Mouse (Mus musculus) spleen, adult 18-20 months (tissue): Measurements from ENCODE around the gene Uqcrq.
A peak's percentile ranks its signal among the peaks of the same experiment; 100 is the strongest.

ENCODE experiments used
- DNase-seq, 2 experiments: peaks; one replicate each; pipeline ENCODE4 v3.0.0; 2022; ENCODE audit warnings: mixed read lengths in 2 of 2

Gene Uqcrq

DNA sequence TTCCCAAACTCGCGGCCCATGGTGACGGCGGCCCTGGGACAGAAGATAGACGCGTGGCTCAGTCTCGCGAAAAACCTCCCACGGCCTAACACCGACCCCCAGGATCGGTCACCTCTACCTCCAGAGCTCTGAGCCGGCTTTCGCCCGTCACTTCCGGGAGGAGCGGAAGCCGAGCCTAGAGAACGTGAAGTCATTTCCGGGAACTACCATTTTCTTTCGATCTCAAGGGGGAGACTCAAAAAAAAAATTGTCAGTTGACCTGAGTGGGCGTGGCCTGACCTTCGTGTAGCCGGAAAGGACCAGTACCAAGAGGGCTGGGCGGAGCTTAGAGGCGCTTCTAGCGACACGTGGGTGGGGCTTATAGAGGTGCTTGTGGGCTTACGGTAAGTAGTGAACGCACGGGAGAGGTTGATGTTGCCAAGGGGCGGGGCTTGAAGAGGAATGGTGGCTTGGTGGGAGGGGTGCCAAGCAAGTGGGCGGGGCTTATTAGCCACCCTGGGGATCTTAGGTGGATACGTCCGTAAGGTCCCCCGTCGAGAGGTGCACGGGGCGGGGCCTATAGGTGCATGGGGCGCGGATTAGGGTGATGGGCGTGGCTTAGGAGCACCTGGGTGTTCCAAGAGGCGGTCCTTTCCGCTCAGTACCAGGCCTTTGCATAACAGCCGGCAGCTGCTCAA, at the start of gene Uqcrq, which contains the start of gene Gdf9:
TSS of gene Uqcrq (minus strand) at position 162 of the 677 bp plus-strand sequence.
TSS of gene Gdf9 (plus strand) at position 354 of the 677 bp plus-strand sequence.
- peak; percentile 97 to 99 for DNase-seq

DNA sequence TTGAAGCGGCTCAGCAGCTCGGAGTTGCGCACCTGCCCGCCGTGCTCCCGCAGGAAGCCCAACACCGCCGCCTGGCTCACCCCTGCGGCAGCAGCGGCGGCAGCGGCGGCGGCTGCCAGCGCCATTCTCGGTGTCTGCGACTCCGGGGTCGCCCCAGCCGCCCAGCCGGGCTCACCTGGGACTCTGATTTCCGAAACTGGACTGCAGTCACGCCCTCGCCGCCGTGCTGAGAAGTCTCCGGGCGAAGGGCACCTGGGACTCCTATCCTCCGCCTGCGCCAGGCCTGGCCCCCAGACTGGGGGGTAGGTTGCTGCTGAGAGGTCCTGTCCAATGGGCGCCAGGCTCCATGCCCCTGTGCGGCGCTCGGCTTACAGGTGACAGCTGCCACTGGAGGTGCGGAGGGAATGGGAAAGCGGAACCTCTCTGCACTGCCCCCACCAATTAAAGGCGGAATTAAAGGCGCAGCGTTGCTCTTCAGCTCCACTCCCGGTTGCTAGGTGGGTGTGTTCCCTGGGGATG, 49.2 kb upstream of the Uqcrq start, which contains the start of the genes Gm9945 and Sowaha:
TSS of gene Gm9945 (plus strand) at position 384 of the 519 bp plus-strand sequence.
TSS of gene Sowaha (minus strand) at position 492 of the 519 bp plus-strand sequence.
- DNase-seq: peak in 1 of 2 experiments; percentile 5

DNA sequence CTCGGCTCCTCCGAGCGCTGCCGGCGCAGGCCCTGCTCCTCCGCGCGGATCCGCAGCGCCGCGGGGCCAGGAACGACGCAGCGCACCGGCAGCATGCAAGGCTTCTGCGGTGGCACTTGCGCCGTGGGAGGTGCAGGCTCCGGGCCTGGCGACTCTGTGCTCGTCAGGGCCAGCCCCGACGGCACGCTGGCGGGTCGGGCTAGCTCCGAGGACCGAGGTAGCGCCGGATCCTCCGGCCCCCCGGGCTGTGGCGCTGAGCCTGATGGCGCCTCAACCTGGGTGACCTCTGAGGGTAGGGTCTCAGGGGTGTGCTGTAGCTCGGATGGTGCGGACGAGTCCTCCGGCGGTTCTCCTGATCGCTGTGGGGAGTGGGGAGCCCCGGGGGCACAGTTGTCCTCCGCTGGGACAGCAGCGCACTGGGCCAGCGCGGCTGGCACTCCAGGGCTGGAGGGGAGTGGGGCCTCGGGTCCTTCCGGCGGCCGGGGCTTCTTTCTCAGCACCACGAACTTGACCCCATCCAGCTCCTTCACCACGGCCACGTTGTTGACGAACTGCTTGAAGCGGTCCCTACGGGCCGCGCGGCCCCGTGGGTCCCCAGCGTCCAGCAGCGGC, 48.6 kb upstream of the Uqcrq start:
- DNase-seq: no peak

DNA sequence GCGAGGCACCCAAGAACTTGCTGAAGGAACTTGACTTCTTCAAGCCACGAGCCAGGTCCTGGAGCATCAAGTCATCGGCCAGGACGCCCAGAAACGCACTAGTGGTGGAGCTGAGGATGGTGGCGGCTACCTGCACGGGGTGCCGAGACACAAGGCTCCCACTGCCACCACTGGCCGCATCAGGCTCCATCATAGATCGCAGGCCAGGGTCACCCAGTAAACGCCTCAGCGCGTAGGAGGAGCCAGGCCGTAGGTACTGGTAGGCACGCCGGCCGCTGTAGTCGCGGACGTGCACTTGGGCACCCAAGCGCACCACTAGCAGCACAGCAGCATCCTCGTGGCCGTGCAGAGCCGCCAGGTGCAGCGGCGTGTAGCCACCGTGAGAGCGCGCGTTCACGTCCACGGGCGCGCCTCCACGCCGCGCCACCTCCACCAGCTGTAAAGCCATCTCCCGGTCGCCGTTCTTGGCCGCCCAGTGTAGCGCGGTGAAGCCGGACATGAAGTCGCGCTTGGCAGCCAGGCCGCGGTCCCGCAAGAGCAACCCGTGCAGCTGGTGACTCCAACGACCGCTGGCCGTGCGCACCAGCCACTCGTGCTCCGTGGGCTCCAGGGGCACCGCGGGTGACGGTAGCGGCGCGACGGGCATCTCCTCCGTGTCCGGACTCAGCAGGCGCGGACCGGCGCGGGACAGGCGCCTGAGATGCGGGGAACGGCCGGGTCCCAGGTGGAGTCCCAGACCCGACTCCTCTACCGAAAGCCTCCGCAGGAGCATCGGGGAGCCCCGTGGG, 47.9 kb upstream of the Uqcrq start:
- no peak for DNase-seq

DNA sequence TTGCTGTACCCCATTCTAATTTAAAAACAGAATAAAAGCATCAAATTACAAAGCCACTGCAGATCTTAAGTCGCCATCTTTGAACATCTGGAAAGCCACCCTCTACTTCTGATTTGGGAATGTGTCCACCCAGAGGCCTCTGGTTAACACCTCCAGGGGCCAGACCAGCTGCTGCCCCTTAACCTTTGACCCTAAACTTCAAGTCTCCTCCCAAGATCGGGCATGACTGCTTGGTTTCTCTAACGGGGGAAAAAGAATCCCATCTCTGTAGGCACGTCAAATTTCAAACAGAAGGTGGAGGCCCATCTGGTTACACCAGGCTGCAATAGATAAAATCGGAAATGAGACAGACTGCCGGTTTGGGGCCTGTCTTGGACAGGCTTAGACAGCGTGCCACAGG, 47.2 kb upstream of the Uqcrq start:
- DNase-seq: no peak

DNA sequence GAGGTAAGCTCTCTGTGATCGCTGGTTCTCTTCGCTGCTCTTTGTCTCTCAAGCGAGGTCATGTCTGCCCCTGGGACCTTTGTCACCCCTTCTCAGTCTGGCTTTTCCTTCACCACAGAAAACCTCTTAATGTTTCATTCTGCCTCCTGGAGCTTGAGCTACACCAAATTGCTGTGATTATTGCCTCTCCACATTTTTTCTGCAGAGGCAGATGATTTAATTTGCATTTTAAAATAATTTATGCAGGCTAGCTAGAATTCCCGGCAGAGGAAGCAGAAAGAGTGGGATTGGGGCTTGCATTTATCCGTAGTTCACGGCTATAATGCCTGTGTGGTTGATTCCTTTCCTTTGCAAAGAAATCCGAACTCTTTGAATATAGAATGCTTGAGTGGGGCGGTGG, 45.0 kb upstream of the Uqcrq start:
- no peak for DNase-seq

DNA sequence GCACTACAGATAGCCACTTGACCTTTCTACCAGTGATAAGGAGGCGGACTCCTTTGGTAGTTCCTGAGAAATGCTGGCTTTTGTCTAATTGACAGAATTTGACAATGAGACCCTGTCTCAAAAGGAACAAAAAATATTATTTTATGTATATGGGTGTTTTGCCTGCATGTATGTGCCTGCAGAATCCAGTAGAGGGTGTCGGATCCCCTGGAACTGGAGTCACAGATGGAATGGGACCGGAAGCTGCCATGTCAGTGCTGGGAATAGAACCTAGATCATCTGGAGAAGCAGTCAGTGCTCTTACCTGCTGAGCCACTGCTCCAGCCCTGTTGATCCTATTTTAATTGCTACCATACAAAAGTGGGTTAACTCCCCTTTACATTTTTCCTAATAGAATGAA, 42.1 kb upstream of the Uqcrq start:
- no peak for DNase-seq

DNA sequence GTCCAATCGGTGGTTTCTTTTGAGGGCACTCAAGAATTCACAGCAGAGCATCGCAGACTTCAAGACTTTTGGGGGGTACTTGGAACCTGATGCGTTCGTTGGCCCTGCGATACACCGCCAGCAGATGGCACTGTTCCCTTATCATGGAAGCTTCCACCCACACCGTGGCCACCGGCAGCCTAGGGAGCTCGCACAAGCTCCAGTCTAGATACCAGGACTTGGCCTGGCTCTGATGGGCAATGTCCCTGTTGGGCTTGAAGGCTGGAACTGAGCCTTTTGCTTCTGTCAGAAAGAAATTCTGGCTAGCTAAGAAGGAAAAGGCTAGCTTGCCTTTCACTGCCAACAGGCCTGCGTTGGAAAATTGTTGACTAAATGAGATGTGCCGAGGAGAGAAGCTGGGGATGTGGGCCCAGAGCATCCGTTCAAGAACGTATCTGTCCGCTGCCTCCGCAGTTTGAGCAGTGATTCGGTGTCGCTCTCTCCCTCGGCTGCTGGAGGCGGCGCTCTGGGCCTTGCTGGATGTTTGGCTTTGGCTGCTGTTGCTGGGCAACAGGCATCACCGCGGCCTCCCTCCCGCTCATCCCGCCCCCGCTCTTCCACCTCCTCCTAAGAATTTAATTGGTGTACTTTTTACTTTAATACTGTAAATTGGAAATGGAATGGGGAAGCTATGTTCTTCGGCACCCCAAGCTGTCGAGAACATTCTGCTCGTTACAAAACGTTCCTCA, 39.5 kb upstream of the Uqcrq start, which contains the start of gene Gm9837:
TSS of gene Gm9837 (minus strand) at position 512 of the 728 bp plus-strand sequence.
- DNase-seq: peak; percentile 57 to 81

DNA sequence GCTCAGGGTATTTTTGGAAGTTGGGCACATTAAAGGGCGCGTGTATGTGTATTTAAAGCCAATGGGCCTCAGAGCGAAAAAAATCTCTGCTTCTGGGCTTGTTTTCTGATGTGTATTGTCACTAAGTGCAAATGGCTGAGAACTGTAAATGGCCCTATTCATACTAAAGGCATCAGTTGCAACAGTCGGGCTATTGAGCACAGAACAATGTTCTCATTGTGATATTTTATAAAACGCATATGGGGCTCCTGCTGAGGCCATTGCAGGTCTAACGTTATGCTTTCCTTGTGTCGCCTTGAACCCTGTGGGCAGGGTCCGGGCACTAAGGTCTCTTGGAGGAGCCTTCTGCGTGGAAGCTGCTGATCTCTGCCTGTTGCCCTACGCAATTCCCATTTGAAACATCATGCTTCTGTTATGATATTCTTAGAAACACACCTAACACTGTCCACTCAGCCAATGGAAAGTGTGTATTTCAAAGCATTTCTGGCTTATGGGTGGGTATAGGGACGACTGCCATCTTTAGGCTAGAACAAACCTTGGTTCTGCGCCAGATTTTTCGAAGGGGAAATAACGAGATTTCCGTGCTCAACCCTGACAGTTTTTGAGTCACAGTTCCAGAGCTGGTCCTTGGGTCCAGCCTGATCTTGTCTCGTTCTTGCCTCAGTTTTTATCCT, 38.8 kb upstream of the Uqcrq start:
- DNase-seq: no peak

DNA sequence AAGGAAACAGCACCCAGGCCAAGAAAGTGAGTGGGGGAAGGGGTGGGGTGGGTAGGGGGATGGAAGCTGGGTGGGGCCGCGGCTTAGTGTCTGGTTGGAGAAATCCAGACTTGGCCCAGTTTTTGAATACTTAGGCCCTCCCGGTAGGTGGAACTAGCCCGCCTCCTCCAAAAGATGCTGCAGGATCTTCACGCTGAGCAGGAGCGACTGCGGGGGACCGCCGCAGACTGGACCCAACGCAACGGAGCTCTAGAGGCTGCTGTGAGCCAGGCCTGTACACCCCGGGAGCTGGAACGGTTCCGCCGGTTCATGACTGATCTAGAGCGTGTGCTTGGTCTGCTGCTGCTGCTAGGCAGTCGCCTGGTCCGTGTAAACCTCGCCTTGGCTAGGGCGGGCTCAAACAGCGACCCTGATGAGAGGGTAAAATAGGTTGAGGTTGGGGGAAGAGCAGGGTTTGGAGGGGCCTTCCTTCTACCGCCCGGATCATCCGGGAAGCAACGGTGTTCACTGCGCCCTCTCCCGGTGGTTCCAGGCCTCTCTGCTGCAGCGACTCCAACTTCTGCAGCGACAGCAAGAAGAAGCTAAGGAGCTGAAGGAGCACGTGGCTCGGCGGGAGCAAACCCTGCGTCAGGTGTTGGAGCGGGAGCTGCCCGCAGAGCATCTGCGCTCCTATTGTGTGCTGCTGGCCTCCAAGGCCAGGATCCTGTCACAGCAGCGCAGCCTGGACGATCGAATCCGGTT, 35.8 kb upstream of the Uqcrq start:
- peak in 1 of 2 experiments; percentile 28 for DNase-seq

DNA sequence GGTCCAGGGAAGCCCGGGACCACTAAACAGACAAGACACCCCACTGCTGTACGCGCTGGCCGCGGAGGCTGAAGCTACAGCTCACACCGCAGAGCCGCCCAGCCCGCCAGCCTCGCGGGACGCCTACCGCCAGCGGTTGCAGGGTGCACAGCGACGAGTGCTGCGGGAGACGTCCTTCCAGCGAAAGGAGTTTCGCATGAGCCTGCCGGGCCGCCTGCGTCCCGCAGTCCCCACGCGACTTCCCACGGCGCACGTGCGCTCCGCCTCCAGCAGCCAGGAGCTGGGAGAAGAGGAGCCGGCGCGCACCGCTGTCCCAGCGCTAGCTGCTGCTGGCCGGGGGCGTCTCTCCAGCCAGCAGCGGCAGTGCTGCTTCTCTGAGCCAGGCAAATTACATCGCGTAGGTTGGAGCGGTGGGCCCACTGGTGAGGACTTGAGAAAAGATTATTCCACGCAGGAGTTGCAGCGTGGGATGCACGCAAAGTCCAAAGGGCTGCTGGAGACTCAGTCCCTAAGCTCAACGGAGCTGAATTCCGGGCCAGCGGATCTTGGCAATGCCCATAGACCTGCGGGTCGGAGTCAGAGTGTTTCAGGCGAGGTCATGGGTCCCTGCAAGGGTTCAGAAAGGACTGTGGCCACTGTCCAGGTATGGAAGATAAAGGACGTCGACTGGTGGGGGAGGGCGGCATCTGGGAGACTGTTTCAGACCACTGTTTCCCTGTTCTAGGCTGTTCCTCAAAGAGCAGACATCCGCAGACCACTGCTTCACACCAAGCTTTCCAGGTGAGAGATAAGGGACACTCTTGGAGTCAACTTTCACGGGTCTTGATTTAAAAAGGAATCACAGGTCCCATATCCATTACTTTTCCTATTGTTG, 33.2 kb upstream of the Uqcrq start:
- no peak for DNase-seq

DNA sequence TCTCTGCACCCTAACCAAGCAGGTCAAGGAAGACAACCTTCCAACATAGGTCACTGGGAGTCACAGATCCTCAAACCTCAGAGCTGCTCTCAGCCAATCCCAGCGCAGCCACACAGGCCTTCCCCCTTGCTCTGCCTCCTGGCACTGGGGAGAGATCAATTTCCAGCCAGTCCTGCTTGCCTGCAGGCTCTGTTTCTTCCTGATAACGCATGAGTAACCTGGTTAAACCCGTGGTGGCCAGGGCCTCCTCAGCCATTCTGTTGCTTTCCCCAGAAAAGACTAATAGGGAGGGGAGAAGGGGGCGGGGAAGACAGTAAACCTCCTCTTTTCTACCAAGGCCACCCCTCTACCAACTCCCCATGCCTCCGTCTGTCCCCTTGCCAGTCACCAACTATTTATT, 31.1 kb upstream of the Uqcrq start:
- DNase-seq: no peak

DNA sequence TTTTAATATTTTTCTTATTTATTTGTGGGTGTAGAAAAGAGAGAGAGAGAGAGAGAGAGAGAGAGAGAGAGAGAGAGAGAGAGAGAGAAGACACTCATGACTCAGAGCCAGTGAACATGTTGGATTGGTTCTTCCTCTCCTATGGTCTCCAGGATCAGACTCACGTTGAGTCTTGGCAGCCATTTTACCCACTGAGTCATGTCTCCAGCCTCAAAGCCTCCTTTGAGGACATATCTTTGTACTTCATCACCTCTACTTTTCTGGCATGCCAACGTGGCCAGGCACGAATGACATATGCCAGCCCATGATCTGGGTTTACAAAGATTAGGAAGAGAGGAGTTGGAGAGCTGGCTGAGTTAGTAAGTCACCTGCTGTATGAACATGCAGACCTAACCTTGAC, 29.6 kb upstream of the Uqcrq start:
- no peak for DNase-seq

DNA sequence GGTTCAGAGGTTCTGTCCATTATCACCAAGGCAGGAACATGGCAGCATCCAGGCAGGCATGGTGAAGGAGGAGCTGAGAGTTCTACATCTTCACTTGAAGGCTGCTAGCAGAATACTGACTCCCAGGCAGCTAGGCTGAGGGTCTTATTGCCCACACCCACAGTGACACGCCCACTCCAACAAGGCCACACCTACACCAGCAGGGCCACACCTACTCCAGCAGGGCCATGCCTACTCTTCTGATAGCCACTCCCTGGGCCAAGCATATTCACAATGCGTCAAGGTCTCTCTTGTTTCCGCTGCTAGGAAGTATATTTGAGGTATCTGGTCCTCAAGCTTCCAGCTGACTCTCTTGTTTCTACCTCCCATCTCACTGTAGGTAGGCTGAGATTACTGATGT, 28.4 kb upstream of the Uqcrq start:
- DNase-seq: no peak

DNA sequence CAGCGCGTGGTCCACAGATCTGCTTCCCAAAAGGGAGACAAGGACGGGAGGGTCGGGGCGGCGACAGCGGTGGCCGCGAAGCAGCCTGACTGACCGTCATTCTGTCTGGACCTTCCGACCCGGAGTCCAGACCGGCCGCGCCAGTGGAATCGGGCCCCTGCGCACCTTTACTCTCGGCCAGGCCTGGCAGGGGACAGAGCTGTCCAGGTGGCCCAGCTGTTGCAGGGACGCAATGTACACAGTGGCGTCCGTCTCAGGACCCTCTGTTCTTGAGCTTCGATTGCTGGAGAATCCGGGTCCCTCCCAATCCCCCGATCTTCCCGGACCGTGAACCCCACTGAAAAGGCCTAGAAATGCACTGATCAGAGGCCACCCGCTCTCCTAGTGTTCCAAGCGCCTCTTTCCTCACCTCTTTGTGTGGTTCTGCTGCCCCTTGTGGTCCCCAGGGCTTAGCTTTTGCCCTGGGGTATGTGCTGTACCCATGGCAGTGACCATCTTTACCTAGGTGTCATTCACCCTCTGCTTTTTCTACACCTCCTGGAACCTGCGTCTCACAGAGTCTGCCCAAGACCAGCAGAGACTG, 26.8 kb upstream of the Uqcrq start:
- DNase-seq: no peak

DNA sequence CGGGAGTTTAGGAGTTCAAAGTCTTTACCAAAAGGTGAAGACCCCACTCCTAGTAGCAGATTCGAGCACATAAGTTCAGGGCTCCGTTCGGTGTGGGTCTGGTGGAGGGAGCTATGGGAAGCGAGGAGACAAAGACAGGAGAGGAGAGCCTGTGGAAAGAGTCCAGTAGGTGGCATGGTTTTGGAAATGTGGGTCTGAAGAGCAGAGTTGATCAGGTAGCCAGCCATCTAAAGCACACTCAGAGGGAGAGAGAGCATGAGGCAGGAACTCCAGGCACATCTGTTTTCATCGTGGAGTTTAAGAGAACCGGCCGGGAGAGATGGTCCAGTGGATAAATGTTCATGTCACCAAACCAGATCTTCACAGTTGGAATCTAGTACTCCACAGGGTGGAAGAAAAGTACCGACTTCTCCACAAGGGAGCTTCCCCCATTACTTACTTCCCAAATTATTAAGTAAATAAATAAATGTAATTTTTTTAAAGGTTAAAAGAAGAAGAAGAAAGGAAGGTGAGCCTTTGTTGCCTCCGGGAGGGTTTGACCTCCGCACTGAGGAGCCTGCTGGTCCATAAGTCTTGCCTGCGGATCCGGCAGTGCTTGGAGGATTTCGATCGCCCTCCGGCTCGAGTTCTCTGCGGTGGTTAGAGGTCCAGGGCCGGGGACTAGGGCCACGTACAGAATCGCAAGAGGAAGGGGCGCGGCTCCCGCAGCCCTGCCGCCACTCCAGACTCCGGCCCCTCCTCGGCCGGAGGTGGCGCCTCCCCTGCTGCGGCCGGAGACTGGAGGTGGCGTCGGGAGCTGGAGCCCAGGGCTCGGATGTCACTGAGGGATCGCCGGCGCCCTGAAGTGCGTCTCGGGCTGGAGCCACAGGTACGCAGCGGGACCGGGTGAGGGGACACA, 26.1 kb upstream of the Uqcrq start, which contains the start of the genes Gm10447 and Shroom1:
TSS of gene Gm10447 (minus strand) at position 637 of the 898 bp plus-strand sequence.
TSS of gene Shroom1 (plus strand) at position 732 of the 898 bp plus-strand sequence.
- no peak for DNase-seq

DNA sequence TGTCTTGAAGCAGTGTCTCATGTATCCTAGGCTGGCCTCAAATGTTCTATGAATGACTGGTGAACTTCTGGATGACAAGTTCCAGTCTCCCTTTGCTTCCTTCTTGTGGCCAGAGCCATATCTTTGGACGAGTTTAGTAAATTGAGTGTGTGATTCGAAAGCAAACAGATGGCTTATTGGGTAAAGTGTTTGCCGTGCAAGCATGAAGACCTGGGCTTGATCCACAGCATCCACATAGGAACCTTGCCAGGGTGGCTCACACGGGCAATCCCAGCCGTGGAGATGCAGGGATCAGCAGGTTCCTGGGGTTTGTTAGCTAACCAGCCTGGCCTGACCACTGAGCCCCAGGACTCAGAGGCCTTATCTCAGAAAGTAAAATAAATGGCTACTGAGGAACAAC, 22.4 kb upstream of the Uqcrq start:
- DNase-seq: no peak

DNA sequence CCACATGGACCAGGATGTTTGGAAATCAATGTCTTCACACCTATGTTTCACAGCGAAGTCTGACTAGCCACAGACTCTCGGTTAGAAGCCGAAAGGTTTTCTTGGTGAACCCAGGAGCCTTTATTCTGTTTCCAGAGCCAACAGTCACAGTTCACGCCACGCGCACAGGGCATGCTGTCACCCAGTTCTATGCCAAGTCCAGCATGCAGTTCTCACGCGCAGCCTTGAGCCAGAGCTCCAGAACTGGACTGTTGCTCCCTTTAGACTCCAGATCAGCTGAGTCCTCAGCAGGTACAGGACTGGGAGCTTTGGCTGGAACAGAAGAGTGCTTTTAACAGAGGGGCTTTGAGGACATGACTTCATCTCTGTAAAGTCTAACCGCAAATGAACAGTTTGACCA, 21.8 kb upstream of the Uqcrq start:
- no peak for DNase-seq

DNA sequence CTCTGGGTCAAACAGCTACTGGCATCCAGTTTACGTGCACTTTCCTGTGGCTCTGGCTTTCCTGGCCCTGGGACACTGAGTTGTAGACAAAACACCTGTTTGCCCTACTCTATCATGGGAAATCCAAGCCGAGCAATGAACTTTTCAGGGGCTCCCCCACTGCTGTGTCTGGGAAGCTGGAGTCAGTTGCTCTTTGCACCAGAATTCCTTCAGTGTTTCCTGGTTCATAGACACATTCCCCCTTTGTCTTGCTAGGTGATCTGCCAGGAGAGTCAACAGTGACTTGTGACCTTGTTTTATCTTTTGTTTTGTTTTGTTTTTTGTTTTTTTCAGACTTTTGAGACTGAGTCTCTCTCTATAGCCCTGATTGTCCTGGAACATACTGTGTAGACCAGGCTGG, 20.7 kb upstream of the Uqcrq start:
- DNase-seq: no peak
